Comparison of ENCODE assay signal across 8 mouse cellular contexts in the genomic region with DNA sequence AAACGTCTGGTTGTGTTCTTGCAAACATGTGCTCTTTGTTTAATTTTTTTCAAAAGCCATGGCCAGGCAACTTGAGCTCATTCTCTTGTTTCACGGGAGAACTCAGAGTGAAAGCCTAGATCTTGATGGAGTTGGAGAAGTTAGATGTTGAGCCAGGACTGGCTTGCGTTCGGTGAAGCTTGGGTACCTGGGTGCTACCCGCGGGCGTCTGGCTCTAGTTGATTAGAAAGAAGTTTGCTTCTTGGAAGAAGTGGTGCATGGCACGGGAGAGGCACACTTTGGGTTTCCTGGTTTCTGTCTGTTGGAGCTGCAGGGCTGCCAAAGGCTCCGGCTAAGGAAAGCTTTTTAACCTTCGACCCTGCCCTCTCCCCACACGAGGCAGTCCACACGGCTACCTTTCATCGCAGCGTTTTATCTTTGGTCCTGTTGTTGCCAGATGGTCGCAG. TPM values are rescaled to one million over a fixed set of nuclear protein-coding genes. Genes with fewer than 3 reads are reported as not detected.
DNase-seq lines count a peak whose midpoint lies in the region; ATAC-seq and TF ChIP-seq lines count a peak whose summit lies in the region.

No protein-coding gene starts in this region.

- H3K9me3 ChIP-seq in forebrain, embryonic 10.5 days, result no peaks in the 10 kb centered on the region
- no peaks in the 10 kb centered on the region for H3K9me3 ChIP-seq in neural tube, embryonic 15.5 days (replicated peaks)

- H3K27me3 ChIP-seq in forebrain, embryonic 10.5 days (ENCODE audit: poor library complexity, severe bottlenecking), result peaks cover 68% of the 10 kb centered on the region
- H3K27me3 ChIP-seq in neural tube, embryonic 15.5 days (replicated peaks), result peaks cover 38% of the 10 kb centered on the region

- WGBS in lung, adult 2 months, result 4% methylated on average over 15 of the region's 15 CpGs
- 2% methylated on average over 15 of the region's 15 CpGs for WGBS in forebrain, embryonic 10.5 days
- WGBS in neural tube, embryonic 15.5 days, result 5% methylated on average over 15 of the region's 15 CpGs

- no peak for DNase-seq in lung, adult 2 months
- no peak for DNase-seq in lung, postnatal 4 days
- DNase-seq in forebrain, embryonic 10.5 days (ENCODE audit: extremely low spot score, low spot score), result peak; percentile 30
- peak; percentile 5 to 36 for DNase-seq in kidney, postnatal 25 days
- DNase-seq in spleen, postnatal 14 days (ENCODE audit: low spot score in 2 of 2), result no peak
- DNase-seq in cerebellum, adult 9-11 months, result no peak

- H3K4me3 ChIP-seq in lung, adult 2 months (replicated peaks; ENCODE audit: extremely low read depth, low read depth, low read length), result peak overlapping the region; percentile 26
- peak overlapping the region; percentile 84 for H3K4me3 ChIP-seq in forebrain, embryonic 10.5 days
- peak overlapping the region; percentile 65 for H3K4me3 ChIP-seq in neural tube, embryonic 15.5 days (replicated peaks)

- H3K9ac ChIP-seq in neural tube, embryonic 15.5 days (replicated peaks), result 0 out of 2 replicates have a peak overlapping the region, but pooled peaks have one; percentile 66

- no peak for ATAC-seq in neural tube, embryonic 15.5 days (ENCODE audit: low FRiP score)
- no peak for ATAC-seq in granulocyte monocyte progenitor cell, adult 5-6 weeks (replicated peaks; ENCODE audit: poor library complexity, severe bottlenecking)

- no peak for TF ChIP-seq POLR2A in lung, adult 2 months (IDR thresholded peaks at IDR 0.05; ENCODE audit: borderline replicate concordance, extremely low read depth, low read depth, low read length)

- peak overlapping the region; percentile 98 for H3K4me2 ChIP-seq in neural tube, embryonic 15.5 days

- TF ChIP-seq CTCF in lung, adult 2 months (IDR thresholded peaks at IDR 0.05; ENCODE audit: insufficient read depth, low read length), result no peak

- H3K36me3 ChIP-seq in forebrain, embryonic 10.5 days (replicated peaks), result no peaks in the 10 kb centered on the region
- H3K36me3 ChIP-seq in neural tube, embryonic 15.5 days, result no peaks in the 10 kb centered on the region

- peaks cover 3% of the 10 kb centered on the region; the same call in 1 of the 2 replicates for H3K4me1 ChIP-seq in lung, adult 2 months (ENCODE audit: control insufficient read depth, insufficient read depth, low read length)
- peaks cover 24% of the 10 kb centered on the region for H3K4me1 ChIP-seq in forebrain, embryonic 10.5 days
- H3K4me1 ChIP-seq in neural tube, embryonic 15.5 days, result peaks cover 21% of the 10 kb centered on the region

- H3K27ac ChIP-seq in forebrain, embryonic 10.5 days, result peak overlapping the region; percentile 83; the same call in 1 of the 2 replicates
- no peak overlapping the region for H3K27ac ChIP-seq in neural tube, embryonic 15.5 days (replicated peaks)

RNA-seq across cellular contexts. Expression of a gene that starts 0.9 kb away (rescaled TPM):
- 1.7 and 2.2 TPM in 2 replicates for polyA plus RNA-seq in lung, adult 2 months (2012; rRNA removed)
- polyA plus RNA-seq in forebrain, embryonic 10.5 days (2016; fragmentation: Nextera tagmentation; extraction: Ambion mirVana), result 1.2 and 1.3 TPM in 2 replicates
- 2.2 and 2.6 TPM in 2 replicates for polyA plus RNA-seq in neural tube, embryonic 15.5 days (2015; fragmentation: Nextera tagmentation; extraction: Ambion mirVana)
- total RNA-seq in granulocyte monocyte progenitor cell, adult 5-6 weeks (2014; fragmentation: Nextera tagmentation), result not detected in 2 replicates
- total RNA-seq in granulocyte monocyte progenitor cell, adult 5-6 weeks (2017), result not detected in 2 replicates

RNA-seq across cellular contexts. Expression of a gene that starts 34.4 kb away (rescaled TPM):
- polyA plus RNA-seq in lung, adult 2 months (2012; rRNA removed), result 3.0 and 3.2 TPM in 2 replicates
- polyA plus RNA-seq in forebrain, embryonic 10.5 days (2016; fragmentation: Nextera tagmentation; extraction: Ambion mirVana), result 26.5 and 27.4 TPM in 2 replicates
- polyA plus RNA-seq in neural tube, embryonic 15.5 days (2015; fragmentation: Nextera tagmentation; extraction: Ambion mirVana), result 8.9 and 11.0 TPM in 2 replicates
- 16.4 and 17.8 TPM in 2 replicates for total RNA-seq in granulocyte monocyte progenitor cell, adult 5-6 weeks (2014; fragmentation: Nextera tagmentation)
- total RNA-seq in granulocyte monocyte progenitor cell, adult 5-6 weeks (2017), result 14.4 and 28.5 TPM in 2 replicates

Comparison
In these comparisons a context has a peak if more than half of its experiments do, and no peak if none do; other contexts are left out.
1. DNase-seq: peak in forebrain, embryonic 10.5 days (single experiment) and kidney, postnatal 25 days (2 of 2); none in lung, adult 2 months (single experiment), lung, postnatal 4 days (0 of 2), spleen, postnatal 14 days (0 of 2) and cerebellum, adult 9-11 months (single experiment).
2. H3K4me3 ChIP-seq: peak in every context shown above with its lines; median percentile 84 in forebrain, embryonic 10.5 days; 65 in neural tube, embryonic 15.5 days; 26 in lung, adult 2 months.